Mouse (Mus musculus) testis, adult 2 months (tissue): ENCODE measurements at regions not wholly inside any gene's neighbourhood (a gene's known extent, or its start where the extent isn't known, plus 50 kb on each side); places are given as distances from the start of the nearest gene placed in this dataset.

ENCODE experiments used
- CTCF ChIP-seq: fragments of 200-500 bp; IDR thresholded peaks from 2 replicates; pipeline ENCODE4 v1.5.1; 2012; ENCODE audit warnings: low read depth, mild to moderate bottlenecking, inconsistent platforms, low read length, moderate library complexity; ENCODE audit not compliant: control insufficient read depth, insufficient read depth, insufficient replicate concordance
- POLR2A ChIP-seq: fragments of 200-500 bp; IDR thresholded peaks from 2 replicates; pipeline ENCODE4 v1.6.1; 2012; ENCODE audit warnings: low read depth, mild to moderate bottlenecking, inconsistent platforms, low read length, moderate library complexity; ENCODE audit not compliant: control insufficient read depth

- TF ChIP-seq CTCF = no peak
- no peak for TF ChIP-seq POLR2A
Measured at GRCm38 (mm10) chr1:61257561-61257960, 279.8 kb downstream of the Icos start.
